In genomic region chr12:111759176-111760061, GRCm38 (mm10) we compare ENCODE assay signal across 8 mouse cellular contexts. TPM values are rescaled to one million over a fixed set of nuclear protein-coding genes. Genes with fewer than 3 reads are reported as not detected.
DNase-seq lines count a peak whose midpoint lies in the region; ATAC-seq and TF ChIP-seq lines count a peak whose summit lies in the region.

No protein-coding gene starts in this region.

- no peaks in the 10 kb centered on the region for H3K9me3 ChIP-seq in forebrain, embryonic 15.5 days
- no peaks in the 10 kb centered on the region for H3K9me3 ChIP-seq in hindbrain, embryonic 10.5 days
- H3K9me3 ChIP-seq in megakaryocyte, embryonic 14.5 days = no peaks in the 10 kb centered on the region
- no peaks in the 10 kb centered on the region for H3K9me3 ChIP-seq in stomach, embryonic 16.5 days (replicated peaks; ENCODE audit: control insufficient read depth, low read length)

- peak in 1 of 2 experiments; percentile 34 for DNase-seq in left cerebral cortex, adult 2 months (ENCODE audit: extremely low spot score in 1 of 2, low spot score in 2 of 2)
- DNase-seq in left cerebral cortex, adult 11 months (ENCODE audit: low spot score) = no peak
- DNase-seq in cerebellum, adult 18-20 months = peak; percentile 77 to 81
- peak; percentile 68 for DNase-seq in hindbrain, embryonic 10.5 days (ENCODE audit: low spot score)
- peak; percentile 39 to 45 for DNase-seq in left cerebral cortex, postnatal 36 days (ENCODE audit: low spot score in 2 of 2)

- peak overlapping the region; percentile 100 for H3K27ac ChIP-seq in left cerebral cortex, adult 2 months
- peak overlapping the region; percentile 95 for H3K27ac ChIP-seq in forebrain, embryonic 15.5 days (replicated peaks)
- H3K27ac ChIP-seq in hindbrain, embryonic 10.5 days = peak overlapping the region; percentile 98
- peak overlapping the region; percentile 91 for H3K27ac ChIP-seq in stomach, embryonic 16.5 days (ENCODE audit: low read length)

- peaks cover 37% of the 10 kb centered on the region for H3K4me1 ChIP-seq in forebrain, embryonic 15.5 days
- peaks cover 75% of the 10 kb centered on the region for H3K4me1 ChIP-seq in hindbrain, embryonic 10.5 days (replicated peaks)
- H3K4me1 ChIP-seq in megakaryocyte, embryonic 14.5 days = peaks cover 93% of the 10 kb centered on the region
- peaks cover 29% of the 10 kb centered on the region for H3K4me1 ChIP-seq in stomach, embryonic 16.5 days (ENCODE audit: control insufficient read depth, insufficient read depth, low read length)

- TF ChIP-seq CTCF in left cerebral cortex, adult 2 months (IDR thresholded peaks at IDR 0.05) = no peak

- peak overlapping the region; percentile 84 for H3K4me3 ChIP-seq in left cerebral cortex, adult 2 months
- peak overlapping the region; percentile 90 for H3K4me3 ChIP-seq in forebrain, embryonic 15.5 days
- H3K4me3 ChIP-seq in hindbrain, embryonic 10.5 days = peak overlapping the region; percentile 97
- H3K4me3 ChIP-seq in megakaryocyte, embryonic 14.5 days (replicated peaks) = peak overlapping the region; percentile 99
- H3K4me3 ChIP-seq in stomach, embryonic 16.5 days (replicated peaks; ENCODE audit: low read length) = peak overlapping the region; percentile 78

- under 1% methylated on average over 35 of the region's 35 CpGs for WGBS in forebrain, embryonic 15.5 days
- 2% methylated on average over 35 of the region's 35 CpGs for WGBS in hindbrain, embryonic 10.5 days
- WGBS in stomach, embryonic 16.5 days = 1% methylated on average over 35 of the region's 35 CpGs

- intact Hi-C loops in left cerebral cortex, adult 2 months (cut with DNase I) = loop anchor here (10.0 kb wide), 1 partner anchor 335 kb away; no protein-coding TSS in a partner anchor
- intact Hi-C loops in left cerebral cortex, postnatal 36 days (cut with DNase I) = no loop called here

- no peaks in the 10 kb centered on the region for H3K36me3 ChIP-seq in forebrain, embryonic 15.5 days
- H3K36me3 ChIP-seq in hindbrain, embryonic 10.5 days = peaks cover 23% of the 10 kb centered on the region
- H3K36me3 ChIP-seq in megakaryocyte, embryonic 14.5 days (replicated peaks; ENCODE audit: low read length) = peaks cover 20% of the 10 kb centered on the region
- no peaks in the 10 kb centered on the region for H3K36me3 ChIP-seq in stomach, embryonic 16.5 days (ENCODE audit: control insufficient read depth, insufficient read depth, low read length)

- ATAC-seq in forebrain, embryonic 15.5 days (replicated peaks) = peak; percentile 67
- peak; percentile 30 for ATAC-seq in stomach, embryonic 16.5 days (ENCODE audit: insufficient read depth, low FRiP score)

- H3K27me3 ChIP-seq in forebrain, embryonic 15.5 days = no peaks in the 10 kb centered on the region
- H3K27me3 ChIP-seq in hindbrain, embryonic 10.5 days (ENCODE audit: insufficient read depth, poor library complexity, severe bottlenecking) = no peaks in the 10 kb centered on the region; the same call in 1 of the 2 replicates
- no peaks in the 10 kb centered on the region for H3K27me3 ChIP-seq in megakaryocyte, embryonic 14.5 days (replicated peaks)
- H3K27me3 ChIP-seq in stomach, embryonic 16.5 days (ENCODE audit: control insufficient read depth, insufficient read depth, low read length) = no peaks in the 10 kb centered on the region

- H3K4me2 ChIP-seq in forebrain, embryonic 15.5 days (replicated peaks) = peak overlapping the region; percentile 96
- peak overlapping the region; percentile 97 for H3K4me2 ChIP-seq in stomach, embryonic 16.5 days (ENCODE audit: low read depth, low read length)

- peak overlapping the region; percentile 92 for H3K9ac ChIP-seq in forebrain, embryonic 15.5 days (replicated peaks)
- H3K9ac ChIP-seq in stomach, embryonic 16.5 days (ENCODE audit: low read length) = peak overlapping the region; percentile 97

RNA-seq across cellular contexts. Expression of gene Klc1, which starts 0.8 kb away (rescaled TPM):
- total RNA-seq in left cerebral cortex, adult 2 months (2021) = 100 to 1,000 TPM; 746 to 823 TPM
- polyA plus RNA-seq in forebrain, embryonic 15.5 days (2015; fragmentation: Nextera tagmentation; extraction: Ambion mirVana) = 430 and 440 TPM in 2 replicates
- 192 and 303 TPM in 2 replicates for polyA plus RNA-seq in hindbrain, embryonic 10.5 days (2016; fragmentation: Nextera tagmentation; extraction: Ambion mirVana)
- total RNA-seq in left cerebral cortex, postnatal 36 days (2021) = 100 to 1,000 TPM; 783 to 837 TPM
- 21.5 and 66.3 TPM in 2 replicates for polyA plus RNA-seq in megakaryocyte, embryonic 14.5 days (2012; ENCODE audit: insufficient read depth, low replicate concordance)
- 90.8 and 96.1 TPM in 2 replicates for polyA plus RNA-seq in stomach, embryonic 16.5 days (2015; fragmentation: Nextera tagmentation; extraction: Ambion mirVana)

RNA-seq across cellular contexts. Expression of gene Apopt1, which starts 46.4 kb away (rescaled TPM):
- 10 to 100 TPM; 36.2 to 38.8 TPM for total RNA-seq in left cerebral cortex, adult 2 months (2021)
- 48.2 and 48.7 TPM in 2 replicates for polyA plus RNA-seq in forebrain, embryonic 15.5 days (2015; fragmentation: Nextera tagmentation; extraction: Ambion mirVana)
- polyA plus RNA-seq in hindbrain, embryonic 10.5 days (2016; fragmentation: Nextera tagmentation; extraction: Ambion mirVana) = 55.3 and 59.2 TPM in 2 replicates
- 10 to 100 TPM; 39.8 to 41.6 TPM for total RNA-seq in left cerebral cortex, postnatal 36 days (2021)
- polyA plus RNA-seq in megakaryocyte, embryonic 14.5 days (2012; ENCODE audit: insufficient read depth, low replicate concordance) = 65.2 and 126 TPM in 2 replicates
- 43.0 and 47.0 TPM in 2 replicates for polyA plus RNA-seq in stomach, embryonic 16.5 days (2015; fragmentation: Nextera tagmentation; extraction: Ambion mirVana)

RNA-seq across cellular contexts. Expression of gene Bag5, which starts 46.4 kb away (rescaled TPM):
- 10 to 100 TPM; 60.9 to 61.8 TPM for total RNA-seq in left cerebral cortex, adult 2 months (2021)
- 65.1 and 69.1 TPM in 2 replicates for polyA plus RNA-seq in forebrain, embryonic 15.5 days (2015; fragmentation: Nextera tagmentation; extraction: Ambion mirVana)
- 53.5 and 53.6 TPM in 2 replicates for polyA plus RNA-seq in hindbrain, embryonic 10.5 days (2016; fragmentation: Nextera tagmentation; extraction: Ambion mirVana)
- total RNA-seq in left cerebral cortex, postnatal 36 days (2021) = 10 to 100 TPM; 57.0 to 57.8 TPM
- 2.5 and 4.8 TPM in 2 replicates for polyA plus RNA-seq in megakaryocyte, embryonic 14.5 days (2012; ENCODE audit: insufficient read depth, low replicate concordance)
- 49.3 and 51.6 TPM in 2 replicates for polyA plus RNA-seq in stomach, embryonic 16.5 days (2015; fragmentation: Nextera tagmentation; extraction: Ambion mirVana)

RNA-seq across cellular contexts. Expression of gene Xrcc3, which starts 54.3 kb away (rescaled TPM):
- 1 to 10 TPM; 3.1 to 3.4 TPM for total RNA-seq in left cerebral cortex, adult 2 months (2021)
- 4.5 and 4.8 TPM in 2 replicates for polyA plus RNA-seq in forebrain, embryonic 15.5 days (2015; fragmentation: Nextera tagmentation; extraction: Ambion mirVana)
- polyA plus RNA-seq in hindbrain, embryonic 10.5 days (2016; fragmentation: Nextera tagmentation; extraction: Ambion mirVana) = 13.2 and 15.1 TPM in 2 replicates
- total RNA-seq in left cerebral cortex, postnatal 36 days (2021) = 1 to 10 TPM; 4.6 TPM
- polyA plus RNA-seq in megakaryocyte, embryonic 14.5 days (2012; ENCODE audit: insufficient read depth, low replicate concordance) = 2.2 and 3.2 TPM in 2 replicates
- polyA plus RNA-seq in stomach, embryonic 16.5 days (2015; fragmentation: Nextera tagmentation; extraction: Ambion mirVana) = 6.9 and 9.9 TPM in 2 replicates

RNA-seq across cellular contexts. Expression of gene Zfyve21, which starts 54.6 kb away (rescaled TPM):
- 10 to 100 TPM; 20.5 to 21.0 TPM for total RNA-seq in left cerebral cortex, adult 2 months (2021)
- polyA plus RNA-seq in forebrain, embryonic 15.5 days (2015; fragmentation: Nextera tagmentation; extraction: Ambion mirVana) = 39.0 and 41.7 TPM in 2 replicates
- polyA plus RNA-seq in hindbrain, embryonic 10.5 days (2016; fragmentation: Nextera tagmentation; extraction: Ambion mirVana) = 71.5 and 75.4 TPM in 2 replicates
- total RNA-seq in left cerebral cortex, postnatal 36 days (2021) = 10 to 100 TPM; 22.8 to 23.1 TPM
- polyA plus RNA-seq in megakaryocyte, embryonic 14.5 days (2012; ENCODE audit: insufficient read depth, low replicate concordance) = 15.3 and 16.7 TPM in 2 replicates
- polyA plus RNA-seq in stomach, embryonic 16.5 days (2015; fragmentation: Nextera tagmentation; extraction: Ambion mirVana) = 131 and 137 TPM in 2 replicates
